Mouse (Mus musculus) cerebellum, adult 2 months (tissue): Measurements from ENCODE around the gene Aff3.

Source experiments
- CTCF ChIP-seq: fragments of 200-500 bp; IDR thresholded peaks from 2 replicates; pipeline ENCODE4 v1.5.1; 2011; ENCODE audit warnings: low read depth, mild to moderate bottlenecking, control low read depth, low read length, moderate library complexity, borderline replicate concordance; ENCODE audit not compliant: insufficient read depth
- POLR2A ChIP-seq: fragments of 200-500 bp; IDR thresholded peaks from 2 replicates; pipeline ENCODE4 v1.6.1; 2011; ENCODE audit warnings: low read length, control low read depth, borderline replicate concordance; ENCODE audit not compliant: insufficient read depth

DNA sequence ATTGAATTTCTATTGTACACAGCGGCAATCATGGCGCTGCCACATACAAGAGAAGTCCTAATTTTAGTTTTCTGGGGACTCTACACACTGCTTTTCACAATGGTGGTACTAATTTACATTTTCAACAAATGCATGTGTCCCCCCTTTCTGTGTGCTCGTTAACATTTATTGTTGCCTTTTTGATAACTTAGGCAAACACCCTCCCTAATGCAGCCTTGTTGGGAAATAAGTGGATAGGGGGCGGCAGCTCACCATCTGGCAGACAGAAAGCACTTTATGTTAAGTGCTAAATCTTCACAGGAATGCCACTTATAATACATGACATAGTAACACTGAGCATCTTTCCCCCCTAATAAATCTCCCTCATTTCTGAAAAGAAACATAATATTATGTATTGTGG lies 282.1 kb downstream of the Aff3 start:
- TF ChIP-seq CTCF (no peak), POLR2A (no peak)
